Mouse (Mus musculus) gastrocnemius, postnatal 36 days (tissue): ENCODE measurements at regions not wholly inside any gene's neighbourhood (a gene's known extent, or its start where the extent isn't known, plus 50 kb on each side); places are given as distances from the start of the nearest gene placed in this dataset.

Source experiments
- DNase-seq, 2 experiments: peaks; one replicate each; pipeline ENCODE4 v3.0.0; 2022
- intact Hi-C: fragments of 180-260 bp; cut with DNase I; formaldehyde crosslinking; loops from one replicate; pipeline ENCODE4 v1.15.1; 2025

- intact Hi-C loops, result no loop called here
- no peak for DNase-seq
Observed at GRCm38 (mm10) chr19:23087575-23087974, 53.5 kb upstream of the Klf9 start.

- no peak for DNase-seq
- intact Hi-C loops, result no loop called here
Observed at GRCm38 (mm10) chr19:23089081-23089480, 51.9 kb upstream of the Klf9 start.

GRCm38 (mm10) chr19:23089761-23090514 is 51.1 kb upstream of the Klf9 start:
- intact Hi-C loops, result loop anchor here (5.0 kb wide), 1 partner anchor 42 kb away; no protein-coding TSS in a partner anchor
- DNase-seq, result peak; percentile 31 to 45
